Comparison of ENCODE assay signal across 8 mouse cellular contexts in genomic region chr19:5572331-5573125, GRCm38 (mm10). TPM values are rescaled to one million over a fixed set of nuclear protein-coding genes. Genes with fewer than 3 reads are reported as not detected.
DNase-seq lines count a peak whose midpoint lies in the region; ATAC-seq lines count a peak whose summit lies in the region.

No protein-coding gene starts in this region.

- no peaks in the 10 kb centered on the region for H3K27me3 ChIP-seq in megakaryocyte, embryonic 14.5 days (replicated peaks)
- H3K27me3 ChIP-seq in midbrain, embryonic 14.5 days (ENCODE audit: control insufficient read depth, insufficient read depth, low read length) = no peaks in the 10 kb centered on the region
- H3K27me3 ChIP-seq in midbrain, embryonic 13.5 days = 0 out of 2 replicates have a peak, but pooled peaks cover 6% of the 10 kb centered on the region

- no peak overlapping the region for H3K27ac ChIP-seq in midbrain, embryonic 14.5 days (replicated peaks; ENCODE audit: low read depth, low read length)
- H3K27ac ChIP-seq in midbrain, embryonic 13.5 days = no peak overlapping the region

- no peak overlapping the region for H3K4me2 ChIP-seq in midbrain, embryonic 14.5 days (ENCODE audit: low read length)
- H3K4me2 ChIP-seq in midbrain, embryonic 13.5 days (replicated peaks) = no peak overlapping the region

- 84% methylated on average over 19 of the region's 19 CpGs for WGBS in midbrain, embryonic 14.5 days
- 82% methylated on average over 19 of the region's 19 CpGs for WGBS in midbrain, embryonic 13.5 days

- peak; percentile 69 for DNase-seq in layer of hippocampus, adult 11-12 months (ENCODE audit: low spot score)
- DNase-seq in layer of hippocampus, postnatal 25 days (ENCODE audit: extremely low spot score in 1 of 2, low spot score in 1 of 2) = no peak
- peak; percentile 88 for DNase-seq in brain, adult 2 months (ENCODE audit: low read depth, low spot score)
- peak; percentile 79 for DNase-seq in layer of hippocampus, adult 9-11 months
- no peak for DNase-seq in midbrain, embryonic 14.5 days
- no peak for DNase-seq in cerebellum, adult 8-10 months

- H3K4me3 ChIP-seq in megakaryocyte, embryonic 14.5 days (replicated peaks) = peak overlapping the region; percentile 74
- no peak overlapping the region for H3K4me3 ChIP-seq in midbrain, embryonic 14.5 days (replicated peaks; ENCODE audit: low read depth, low read length)
- no peak overlapping the region for H3K4me3 ChIP-seq in midbrain, embryonic 13.5 days (replicated peaks)

- no peak for ATAC-seq in midbrain, embryonic 14.5 days (ENCODE audit: low FRiP score, low TSS enrichment)
- no peak for ATAC-seq in midbrain, embryonic 13.5 days

- no peak overlapping the region for H3K9ac ChIP-seq in midbrain, embryonic 14.5 days (replicated peaks; ENCODE audit: low read length)
- no peak overlapping the region for H3K9ac ChIP-seq in midbrain, embryonic 13.5 days (replicated peaks)

- H3K36me3 ChIP-seq in megakaryocyte, embryonic 14.5 days (replicated peaks; ENCODE audit: low read length) = peaks cover 34% of the 10 kb centered on the region
- peaks cover 10% of the 10 kb centered on the region for H3K36me3 ChIP-seq in midbrain, embryonic 14.5 days (ENCODE audit: control insufficient read depth, insufficient read depth, low read length)
- H3K36me3 ChIP-seq in midbrain, embryonic 13.5 days = peaks cover 14% of the 10 kb centered on the region

- H3K9me3 ChIP-seq in megakaryocyte, embryonic 14.5 days = no peaks in the 10 kb centered on the region
- H3K9me3 ChIP-seq in midbrain, embryonic 14.5 days (ENCODE audit: control insufficient read depth, low read length) = no peaks in the 10 kb centered on the region
- no peaks in the 10 kb centered on the region for H3K9me3 ChIP-seq in midbrain, embryonic 13.5 days

- H3K4me1 ChIP-seq in megakaryocyte, embryonic 14.5 days = peaks cover 61% of the 10 kb centered on the region
- H3K4me1 ChIP-seq in midbrain, embryonic 14.5 days (ENCODE audit: control insufficient read depth, insufficient read depth, low read length) = peaks cover 10% of the 10 kb centered on the region
- peaks cover 11% of the 10 kb centered on the region for H3K4me1 ChIP-seq in midbrain, embryonic 13.5 days (replicated peaks)

RNA-seq across cellular contexts. Expression of gene Ap5b1, which starts 4.7 kb away (rescaled TPM):
- total RNA-seq in layer of hippocampus, postnatal 25 days (2021) = 1 to 10 TPM; 7.7 to 8.2 TPM
- polyA plus RNA-seq in megakaryocyte, embryonic 14.5 days (2012; ENCODE audit: insufficient read depth, low replicate concordance) = 23.7 and 35.2 TPM in 2 replicates
- polyA plus RNA-seq in midbrain, embryonic 14.5 days (2014; fragmentation: Nextera tagmentation; extraction: Ambion mirVana) = 1.6 and 2.8 TPM in 2 replicates
- 2.0 and 2.3 TPM in 2 replicates for polyA plus RNA-seq in midbrain, embryonic 13.5 days (2015; fragmentation: Nextera tagmentation; extraction: Ambion mirVana)

RNA-seq across cellular contexts. Expression of gene Ovol1, which starts 12.1 kb away (rescaled TPM):
- total RNA-seq in layer of hippocampus, postnatal 25 days (2021) = not detected
- polyA plus RNA-seq in megakaryocyte, embryonic 14.5 days (2012; ENCODE audit: insufficient read depth, low replicate concordance) = not detected in 2 replicates
- not detected in 2 replicates for polyA plus RNA-seq in midbrain, embryonic 14.5 days (2014; fragmentation: Nextera tagmentation; extraction: Ambion mirVana)
- polyA plus RNA-seq in midbrain, embryonic 13.5 days (2015; fragmentation: Nextera tagmentation; extraction: Ambion mirVana) = 0.14 TPM in 1 of 2 replicates, not detected in the other

RNA-seq across cellular contexts. Expression of gene Rnaseh2c, which starts 29.1 kb away (rescaled TPM):
- 10 to 100 TPM; 67.6 to 85.2 TPM for total RNA-seq in layer of hippocampus, postnatal 25 days (2021)
- polyA plus RNA-seq in megakaryocyte, embryonic 14.5 days (2012; ENCODE audit: insufficient read depth, low replicate concordance) = 356 and 520 TPM in 2 replicates
- 46.8 and 58.8 TPM in 2 replicates for polyA plus RNA-seq in midbrain, embryonic 14.5 days (2014; fragmentation: Nextera tagmentation; extraction: Ambion mirVana)
- 91.3 and 98.9 TPM in 2 replicates for polyA plus RNA-seq in midbrain, embryonic 13.5 days (2015; fragmentation: Nextera tagmentation; extraction: Ambion mirVana)

RNA-seq across cellular contexts. Expression of gene Kat5, which starts 37.5 kb away (rescaled TPM):
- total RNA-seq in layer of hippocampus, postnatal 25 days (2021) = 10 to 100 TPM; 83.1 to 87.8 TPM
- 26.7 and 57.5 TPM in 2 replicates for polyA plus RNA-seq in megakaryocyte, embryonic 14.5 days (2012; ENCODE audit: insufficient read depth, low replicate concordance)
- 49.5 and 58.3 TPM in 2 replicates for polyA plus RNA-seq in midbrain, embryonic 14.5 days (2014; fragmentation: Nextera tagmentation; extraction: Ambion mirVana)
- polyA plus RNA-seq in midbrain, embryonic 13.5 days (2015; fragmentation: Nextera tagmentation; extraction: Ambion mirVana) = 82.3 and 89.3 TPM in 2 replicates

Comparison
In these comparisons a context has a peak if more than half of its experiments do, and no peak if none do; other contexts are left out.
1. DNase-seq: peak in layer of hippocampus, adult 11-12 months (single experiment), brain, adult 2 months (single experiment) and layer of hippocampus, adult 9-11 months (single experiment); none in layer of hippocampus, postnatal 25 days (0 of 2), midbrain, embryonic 14.5 days (single experiment) and cerebellum, adult 8-10 months (single experiment).